Mouse (Mus musculus) adrenal gland, adult 8-10 months (tissue): Measurements from ENCODE around the gene Skida1. TPM values are rescaled to one million over a fixed set of nuclear protein-coding genes. Genes with fewer than 3 reads are reported as not detected.

Source experiments
- DNase-seq: peaks from one replicate; pipeline ENCODE4 v3.0.0; 2022
- total RNA-seq, 4 experiments: library from RNA; stranded (reverse); gene quantifications; 2 replicates each; pipeline ENCODE4 v1.2.4; 2022

Gene Skida1
- total RNA-seq, 4 experiments from 2014 or later, result 2.0 to 5.2 (median 3.5) TPM

DNA sequence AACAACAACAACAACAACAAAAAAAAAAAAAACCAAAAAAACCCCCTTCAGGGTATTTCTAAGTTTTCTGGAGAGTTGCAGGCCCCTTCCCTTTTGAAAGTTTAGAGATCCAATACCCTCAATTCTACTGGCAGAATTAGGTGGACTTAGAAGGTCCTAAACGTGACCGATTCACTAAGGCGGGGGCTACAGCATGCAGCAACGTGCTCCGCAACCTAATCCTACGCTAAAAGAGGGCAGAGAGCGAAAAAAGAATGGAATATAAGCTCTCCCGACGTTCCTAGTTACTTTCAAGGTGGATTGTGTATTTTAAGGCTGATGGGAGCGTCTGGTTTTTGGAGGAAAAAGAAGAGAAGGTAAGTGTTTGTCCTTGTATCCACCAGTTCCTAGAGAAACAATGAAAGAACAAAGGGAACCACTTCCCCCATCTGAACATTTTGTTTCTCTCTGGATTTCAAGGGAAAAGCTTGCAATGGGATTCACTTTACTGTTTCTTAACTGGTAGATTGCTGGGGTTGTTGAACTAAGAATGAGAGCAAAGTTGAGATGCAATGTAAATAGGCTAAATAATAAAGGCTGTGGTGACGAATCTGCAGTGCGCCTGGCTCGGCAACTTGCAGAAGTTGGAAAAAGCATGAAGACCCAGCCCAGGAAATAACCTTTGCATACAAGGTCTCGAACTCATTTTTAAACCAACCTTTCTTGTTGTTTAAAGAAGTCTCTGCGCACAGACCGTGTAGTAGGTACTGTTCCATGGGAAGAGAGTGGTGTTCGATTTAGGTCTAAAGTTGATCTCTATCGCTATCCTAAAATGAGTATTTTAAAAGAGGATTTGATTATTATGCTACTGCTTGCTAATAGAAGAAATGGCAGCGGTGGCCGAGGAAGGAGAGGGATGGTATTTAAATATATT, 6.4 kb upstream of the Skida1 start, which contains the start of gene Mllt10:
TSS of gene Mllt10 (plus strand) at position 222 of the 913 bp plus-strand sequence.
- no peak for DNase-seq

DNA sequence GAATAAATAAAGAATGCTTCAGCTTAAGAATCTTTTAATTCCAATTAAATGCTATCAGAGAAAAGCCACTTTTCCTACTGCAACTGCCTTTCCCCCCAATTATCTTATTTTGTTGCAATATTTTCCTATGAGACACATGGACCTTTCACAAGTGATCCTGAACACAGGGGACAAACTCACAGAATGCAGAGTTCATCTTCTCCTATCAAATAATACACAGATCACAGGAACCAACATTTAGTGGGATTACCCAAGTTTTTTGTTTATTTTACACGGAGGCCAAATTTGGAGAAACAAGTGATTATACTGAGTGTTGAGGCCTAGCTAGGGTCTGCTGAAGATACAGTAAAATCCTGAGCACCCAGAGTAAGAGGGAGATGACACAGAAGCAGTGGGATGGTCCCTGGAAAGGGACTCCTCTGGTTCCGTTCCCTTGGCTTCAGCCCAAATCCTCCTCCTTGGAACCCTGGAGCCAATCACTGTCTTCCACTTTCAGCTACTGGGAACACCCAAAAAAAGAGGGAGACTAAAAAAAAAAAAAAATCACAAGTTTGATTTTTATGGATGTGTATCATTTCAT, 5.2 kb upstream of the Skida1 start:
- peak; percentile 74 for DNase-seq

DNA sequence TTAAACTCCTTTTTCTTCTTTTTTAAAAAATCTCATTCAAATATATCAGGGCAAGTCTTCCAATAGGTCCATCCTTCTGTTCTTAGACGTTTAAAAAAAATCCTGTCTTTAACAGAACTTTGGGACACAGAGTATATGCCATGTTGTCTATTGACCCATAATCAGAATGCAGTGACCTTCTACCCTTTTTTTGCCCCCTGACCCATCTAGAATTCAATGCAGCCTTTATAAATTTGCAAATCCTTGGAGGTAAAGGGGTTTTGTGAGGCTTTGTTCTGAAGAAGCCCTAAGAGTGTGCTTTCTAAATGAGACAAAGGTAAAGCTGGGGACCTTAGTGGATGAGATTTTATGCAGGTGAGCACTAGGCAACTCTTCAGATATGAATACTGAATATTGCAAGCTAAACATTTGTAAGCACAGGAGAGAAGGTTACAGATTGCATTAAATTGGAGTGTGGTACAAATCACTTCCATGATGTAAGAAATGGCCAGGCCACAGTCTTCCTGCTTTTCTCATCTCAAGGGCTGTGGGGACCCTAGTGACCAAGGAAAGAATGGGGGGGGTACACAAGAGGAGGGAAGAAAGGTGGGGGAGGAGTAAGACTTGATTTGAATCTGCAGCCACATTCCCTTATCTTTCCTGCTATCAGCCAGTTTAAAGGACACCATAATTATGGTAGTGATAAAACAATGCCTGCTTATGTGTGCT, 4.5 kb upstream of the Skida1 start:
- no peak for DNase-seq

DNA sequence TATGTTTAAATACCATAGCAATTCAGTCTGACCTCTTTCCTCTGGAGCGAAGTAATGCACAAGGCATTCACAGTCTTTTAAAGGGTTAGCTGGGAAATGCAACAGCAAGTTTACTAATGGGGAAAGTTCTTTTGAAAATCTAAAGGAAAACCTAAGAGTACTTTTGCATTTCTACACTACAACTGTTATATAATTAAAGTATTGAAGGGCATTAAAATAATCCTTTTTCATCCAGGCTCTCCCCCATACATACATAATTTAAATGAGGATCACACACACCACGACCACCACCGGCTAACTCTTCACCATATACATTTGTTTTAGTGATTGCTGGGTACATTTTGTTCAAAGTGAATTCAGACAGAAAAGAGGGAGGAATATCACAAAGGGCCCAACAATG, 3.7 kb upstream of the Skida1 start:
- DNase-seq, result no peak

DNA sequence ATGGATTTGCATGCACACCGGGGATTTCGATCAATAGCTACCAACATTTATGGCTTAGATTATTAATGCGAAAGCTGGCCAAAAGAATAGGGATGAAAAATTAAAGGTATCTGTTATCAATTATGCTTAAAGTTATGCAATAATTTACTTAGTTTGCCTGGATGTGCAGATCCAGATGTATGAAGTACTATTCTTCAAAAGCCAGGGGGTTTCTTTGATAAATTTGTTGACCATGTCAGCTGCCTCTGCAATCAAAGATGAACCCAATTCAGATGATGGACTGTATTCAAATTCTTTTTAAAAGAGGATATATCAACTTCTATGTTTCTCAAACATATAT, 3.0 kb upstream of the Skida1 start:
- no peak for DNase-seq

DNA sequence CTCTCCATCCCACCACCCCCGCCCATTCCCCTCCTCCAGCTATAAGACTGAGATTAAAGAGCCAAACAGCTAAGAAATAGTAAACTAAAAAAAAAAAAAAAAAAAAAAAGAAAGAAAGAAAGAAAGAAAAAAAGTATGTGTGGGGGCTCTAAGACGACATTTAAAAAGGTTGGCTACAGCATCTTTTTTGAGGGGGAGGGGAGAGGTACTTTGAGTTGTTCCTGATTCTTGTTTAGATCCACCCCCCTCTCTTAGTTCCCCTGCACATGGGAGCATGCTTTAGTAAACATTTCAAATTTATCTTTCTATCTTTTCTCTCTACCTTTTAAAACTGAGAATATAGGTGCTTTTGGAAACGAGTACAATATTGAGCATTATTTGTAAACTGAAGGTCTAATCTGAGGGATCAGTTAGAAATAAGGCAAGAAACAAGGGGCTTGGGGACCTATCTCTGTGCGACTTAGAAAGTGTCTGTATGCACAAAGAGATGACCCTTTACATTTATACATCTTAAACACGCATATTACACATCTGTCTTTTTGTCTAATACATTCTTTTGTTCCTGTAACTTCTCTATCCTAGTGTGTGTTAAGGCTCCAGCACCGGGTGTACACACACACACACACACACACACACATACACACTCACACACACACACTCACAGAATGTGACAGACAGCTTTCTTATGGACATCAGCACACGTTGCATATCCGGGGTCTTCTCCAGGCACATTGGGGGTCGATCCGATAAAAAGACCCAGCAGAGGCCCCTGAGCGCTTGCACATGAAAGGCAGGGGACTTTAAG, 2.4 kb upstream of the Skida1 start:
- no peak for DNase-seq

DNA sequence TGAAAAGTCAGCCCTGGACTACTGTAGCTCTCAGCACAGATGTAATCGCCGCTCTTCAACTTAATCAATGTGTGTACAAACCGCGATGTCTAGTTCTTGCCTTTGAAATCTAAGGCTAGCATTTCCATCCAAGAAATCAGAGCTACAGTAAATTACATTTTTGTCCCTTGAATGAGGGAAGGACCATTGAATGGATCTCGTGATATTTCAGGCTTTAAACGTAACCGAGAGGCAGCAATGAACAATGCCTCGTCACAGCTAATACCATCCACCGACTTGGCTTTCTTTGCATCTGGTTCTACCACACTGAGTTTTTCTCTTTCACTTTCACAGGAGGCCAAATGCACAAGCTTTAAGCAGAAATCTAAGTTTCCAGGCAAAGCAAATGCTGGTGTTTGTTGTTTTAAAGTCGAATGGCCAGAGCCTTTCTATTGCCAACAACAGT, 1.7 kb upstream of the Skida1 start:
- no peak for DNase-seq

DNA sequence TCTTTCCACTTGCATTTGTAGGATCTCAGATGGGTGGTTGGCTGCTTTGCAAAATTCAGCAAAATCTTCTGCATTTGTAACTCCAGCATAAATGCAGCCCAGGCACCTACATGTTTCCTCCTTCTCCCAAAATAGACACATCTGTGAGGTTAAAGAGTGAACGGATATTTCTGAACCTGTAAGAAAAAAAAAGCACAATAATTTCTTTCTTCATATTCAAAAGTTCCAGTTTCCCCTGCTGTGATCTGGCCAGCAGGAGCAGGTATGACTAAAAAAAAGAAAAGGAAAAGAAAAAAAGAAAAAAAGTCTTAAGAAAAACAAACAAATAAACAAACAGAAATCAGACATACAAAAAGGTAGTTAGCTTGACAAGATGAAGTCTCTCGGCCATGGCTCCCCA, 1.2 kb upstream of the Skida1 start:
- no peak for DNase-seq

DNA sequence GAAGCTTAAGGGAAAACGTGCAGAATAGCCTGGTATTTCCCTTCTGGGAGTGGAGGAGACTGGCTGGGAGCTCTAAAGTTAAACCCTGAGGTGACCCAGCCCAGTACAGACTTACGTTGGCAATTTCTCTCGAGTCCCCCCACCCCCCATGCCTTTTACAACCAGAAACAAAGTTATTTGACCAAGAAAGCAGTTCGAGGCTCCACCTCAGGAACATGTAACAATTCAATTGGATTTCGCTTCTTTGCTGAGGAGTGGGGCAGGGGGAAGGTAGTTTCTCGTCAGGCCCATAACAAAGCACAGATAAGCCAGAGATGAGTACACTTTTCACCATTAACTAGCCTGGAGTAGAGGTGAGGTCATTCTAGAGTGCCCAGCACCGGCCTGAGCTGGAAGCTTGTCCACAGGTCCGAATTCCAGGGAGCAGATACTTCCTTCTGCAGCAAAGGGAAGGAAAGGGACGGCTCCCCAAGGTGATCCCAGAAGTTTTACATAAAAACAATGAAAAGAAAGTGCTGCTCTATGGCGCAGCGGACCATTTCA, 499 bp upstream of the Skida1 start:
- no peak for DNase-seq

DNA sequence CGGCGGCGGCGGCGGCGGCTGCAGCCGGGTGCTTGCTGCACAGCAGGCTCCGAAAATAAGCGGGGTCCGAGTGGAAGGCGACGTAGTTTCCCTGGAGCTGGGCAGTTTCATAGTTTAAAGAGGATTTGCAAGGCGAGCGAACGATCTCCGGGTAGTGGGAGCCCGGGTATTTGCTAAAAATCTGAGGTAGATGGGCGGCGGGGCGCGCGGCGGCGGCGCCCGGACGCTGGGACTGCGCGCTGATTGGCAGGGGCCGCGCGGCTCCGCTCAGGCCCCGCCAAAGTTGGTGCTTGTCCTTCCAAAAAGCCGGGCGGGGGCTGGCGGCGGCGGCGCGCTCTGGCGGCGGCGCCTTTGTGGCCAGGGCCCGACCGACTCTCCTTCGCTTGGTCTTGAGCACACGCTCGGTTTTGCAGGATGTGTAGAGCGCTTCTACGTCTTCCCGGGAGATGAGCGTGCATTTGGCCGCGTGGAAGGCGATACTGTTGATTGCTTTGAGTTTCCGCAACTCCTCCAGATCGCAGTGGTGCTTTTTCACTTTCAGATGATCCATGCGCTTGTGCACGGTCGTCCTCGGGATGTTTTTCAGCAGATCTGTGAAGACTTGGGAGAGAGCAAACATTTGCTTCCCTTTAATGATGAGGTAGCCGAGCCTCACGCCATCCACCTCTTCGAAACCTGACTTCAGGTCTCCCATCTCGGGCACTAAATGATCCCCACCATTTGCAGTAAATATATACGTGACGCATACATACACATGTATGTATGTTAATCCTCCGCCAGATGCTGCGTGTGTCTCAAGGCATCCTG, 1.0 kb downstream of the Skida1 start:
- DNase-seq, result no peak

DNA sequence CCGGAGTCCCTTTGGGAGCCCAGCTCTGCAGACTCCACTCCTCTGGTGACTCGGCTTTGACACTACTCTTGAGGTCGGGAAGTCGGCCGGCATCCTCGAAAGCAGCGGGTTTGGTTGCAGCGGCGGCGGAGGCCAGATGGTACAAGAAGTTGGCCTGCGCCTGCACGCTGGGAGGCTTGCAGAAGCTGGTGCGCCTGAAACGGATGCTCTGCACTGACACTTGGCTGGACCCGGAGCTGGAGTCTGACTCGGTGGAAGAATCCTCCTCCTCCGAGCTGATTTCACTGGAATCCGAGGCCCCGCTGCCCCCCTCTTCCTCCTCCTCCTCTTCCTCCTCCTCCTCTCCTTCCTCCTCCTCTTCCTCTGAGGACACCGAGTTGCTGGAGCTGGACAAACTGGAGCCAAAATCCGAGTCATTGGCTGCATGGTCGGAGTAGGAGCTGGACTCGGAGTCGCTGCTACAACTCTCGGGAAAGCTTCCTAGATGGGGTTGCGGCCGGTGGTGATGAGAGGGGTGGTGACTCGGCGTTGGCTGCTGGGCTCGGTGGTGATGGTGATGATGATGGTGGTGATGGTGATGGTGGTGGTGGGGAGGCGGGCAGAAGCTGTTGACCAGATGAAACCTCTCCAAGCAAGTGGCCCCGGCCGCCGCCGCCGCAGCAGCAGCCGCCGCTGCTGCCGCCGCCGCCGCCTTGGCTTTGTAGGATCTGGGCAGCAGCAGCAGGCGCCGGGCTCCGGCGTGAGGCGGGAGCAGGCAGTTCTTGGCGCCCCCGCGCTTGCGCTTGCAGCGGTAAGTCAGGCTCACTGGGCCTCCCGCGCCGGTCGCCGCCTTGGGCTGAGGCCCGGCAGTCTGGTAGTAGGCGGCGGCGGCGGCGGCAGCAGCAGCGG, 1.8 kb downstream of the Skida1 start:
- DNase-seq, result no peak

DNA sequence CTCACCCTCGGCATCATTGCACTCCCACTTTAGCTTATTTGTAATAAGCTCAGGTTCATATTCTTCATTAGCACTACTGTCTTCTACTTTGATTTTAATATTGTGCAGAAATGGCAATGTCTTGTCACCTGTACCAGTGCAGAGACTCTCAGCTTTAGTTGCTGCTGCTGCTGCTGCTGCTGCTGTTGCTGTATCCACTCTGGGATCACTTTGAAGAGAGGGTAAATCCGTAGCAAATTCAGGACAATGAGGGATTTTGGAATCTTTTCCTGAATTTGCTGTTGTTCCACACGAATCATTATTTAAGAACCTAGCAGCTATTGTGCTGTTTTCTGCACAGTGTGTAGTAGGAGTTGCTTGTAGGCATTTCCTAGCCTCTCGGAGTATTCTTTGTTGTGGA, 2.7 kb downstream of the Skida1 start:
- no peak for DNase-seq

DNA sequence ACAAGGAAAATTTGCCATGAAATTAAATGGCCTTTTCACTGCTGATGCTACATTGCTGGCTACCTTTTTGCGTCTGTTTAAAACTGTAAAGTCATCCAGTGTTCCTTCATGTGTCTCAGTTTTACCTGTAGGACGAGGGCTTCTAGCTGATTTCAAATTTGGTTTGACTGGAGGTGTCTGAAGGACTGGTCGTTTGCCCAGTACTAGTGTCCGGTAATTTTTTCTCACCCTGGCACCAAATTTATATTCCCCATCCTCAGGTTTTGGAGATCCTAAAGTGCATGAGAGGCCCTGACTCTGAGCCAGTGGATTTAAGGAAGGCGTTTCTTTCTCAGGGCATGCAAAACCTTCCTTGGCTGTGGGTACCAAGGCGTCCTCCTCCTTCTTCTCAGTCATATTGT, 3.1 kb downstream of the Skida1 start:
- DNase-seq, result no peak

DNA sequence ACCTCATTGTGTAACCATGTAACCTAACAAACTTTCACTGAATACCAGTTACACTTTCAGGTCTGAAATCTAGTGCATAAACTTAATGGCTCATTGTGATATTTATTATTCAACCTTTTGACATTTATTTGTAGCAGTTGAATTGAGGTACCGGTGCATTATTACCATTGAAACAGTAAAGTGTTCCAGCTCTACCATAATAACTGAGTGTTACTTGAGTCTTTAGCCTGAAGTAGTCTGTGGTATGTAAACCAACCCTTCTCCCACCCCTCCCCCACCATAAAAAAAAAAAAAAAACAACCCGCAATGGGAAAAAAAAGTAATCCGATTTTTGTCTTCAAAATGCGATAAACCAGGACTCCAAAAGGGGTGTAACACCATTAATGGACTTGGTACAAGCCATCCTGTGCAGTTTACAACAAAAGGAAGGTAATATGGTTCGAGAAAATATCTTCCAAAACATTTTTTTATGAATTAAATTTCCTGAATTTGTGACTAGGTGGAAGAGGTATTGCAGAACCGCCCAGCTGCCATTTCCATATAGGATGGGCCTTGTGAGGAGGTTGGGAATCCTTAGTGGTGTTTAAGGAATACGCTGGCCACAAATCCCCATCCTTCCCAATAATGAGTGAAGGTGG, 3.6 kb downstream of the Skida1 start:
- no peak for DNase-seq

DNA sequence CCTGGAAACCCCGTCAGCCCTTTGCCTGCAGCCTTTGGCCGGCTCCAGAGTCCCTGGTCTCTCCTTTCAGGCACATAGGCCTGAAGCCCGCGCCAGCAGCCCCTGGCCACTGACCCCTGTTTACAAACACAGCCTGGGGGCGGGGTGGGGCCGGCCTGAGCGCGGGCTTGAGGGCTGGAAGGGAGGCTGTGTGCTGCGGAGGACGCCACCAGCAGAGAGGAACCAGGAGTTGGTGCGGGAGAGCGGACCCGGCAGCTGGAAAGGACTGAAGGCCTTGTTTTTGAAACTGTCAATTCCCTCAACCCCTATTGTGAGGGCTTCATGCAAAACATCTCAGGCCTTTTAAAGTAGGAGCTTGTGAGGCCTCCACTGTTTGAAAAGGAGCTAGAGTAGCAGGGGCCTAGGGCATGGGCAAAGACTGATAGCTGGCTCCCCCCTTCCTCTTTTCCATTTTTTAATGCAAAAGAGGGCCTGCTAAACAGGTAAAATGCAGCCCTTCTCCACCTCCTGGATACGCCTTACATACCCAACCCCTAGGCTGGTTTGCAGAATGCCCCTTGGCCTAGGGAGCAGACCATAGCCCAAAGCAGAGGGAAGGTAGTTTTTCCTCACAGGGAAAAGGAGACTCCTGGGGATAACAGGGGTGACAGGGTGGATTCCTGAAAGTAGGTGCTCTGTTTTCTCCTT, 7.5 kb downstream of the Skida1 start:
- DNase-seq, result no peak

DNA sequence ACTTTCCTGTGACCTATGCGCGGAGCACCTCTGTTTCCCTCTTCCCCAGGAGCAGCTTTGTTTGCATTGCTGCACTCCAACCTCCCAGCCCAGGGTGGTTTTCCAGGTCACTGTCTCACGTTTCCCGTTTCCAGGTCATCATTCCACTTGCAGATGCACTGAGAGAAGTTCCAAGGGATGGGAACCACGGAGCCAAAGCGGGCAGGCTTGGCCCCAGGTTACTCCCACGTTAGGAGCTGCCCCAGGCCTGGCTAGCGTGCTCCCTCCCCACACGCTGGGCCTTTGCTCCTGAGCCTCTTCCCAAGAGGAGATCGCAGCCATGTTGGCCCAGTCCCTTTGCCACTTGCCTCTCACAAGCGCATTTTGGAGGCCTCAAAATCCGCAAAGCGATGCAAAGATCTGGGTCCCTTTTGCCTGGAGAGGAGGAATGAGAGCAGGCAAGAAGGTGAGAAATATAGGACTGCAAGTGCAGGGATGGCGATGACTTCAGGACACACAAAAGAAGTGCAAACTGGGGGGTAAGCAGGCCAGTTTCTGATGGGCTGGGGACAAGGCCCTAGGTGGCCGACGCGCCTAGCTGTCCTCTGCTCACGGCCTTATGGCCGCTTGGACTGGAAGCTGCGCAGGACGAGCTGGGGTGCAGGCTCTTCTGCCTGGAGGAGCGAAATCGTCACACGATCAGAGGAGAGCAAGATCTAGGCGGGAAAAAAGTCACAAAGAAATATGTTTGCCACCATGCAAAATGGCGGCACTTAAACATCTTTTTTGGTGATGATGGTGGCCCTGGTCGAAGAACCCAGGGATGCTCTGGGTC, 8.3 kb downstream of the Skida1 start:
- DNase-seq, result no peak

DNA sequence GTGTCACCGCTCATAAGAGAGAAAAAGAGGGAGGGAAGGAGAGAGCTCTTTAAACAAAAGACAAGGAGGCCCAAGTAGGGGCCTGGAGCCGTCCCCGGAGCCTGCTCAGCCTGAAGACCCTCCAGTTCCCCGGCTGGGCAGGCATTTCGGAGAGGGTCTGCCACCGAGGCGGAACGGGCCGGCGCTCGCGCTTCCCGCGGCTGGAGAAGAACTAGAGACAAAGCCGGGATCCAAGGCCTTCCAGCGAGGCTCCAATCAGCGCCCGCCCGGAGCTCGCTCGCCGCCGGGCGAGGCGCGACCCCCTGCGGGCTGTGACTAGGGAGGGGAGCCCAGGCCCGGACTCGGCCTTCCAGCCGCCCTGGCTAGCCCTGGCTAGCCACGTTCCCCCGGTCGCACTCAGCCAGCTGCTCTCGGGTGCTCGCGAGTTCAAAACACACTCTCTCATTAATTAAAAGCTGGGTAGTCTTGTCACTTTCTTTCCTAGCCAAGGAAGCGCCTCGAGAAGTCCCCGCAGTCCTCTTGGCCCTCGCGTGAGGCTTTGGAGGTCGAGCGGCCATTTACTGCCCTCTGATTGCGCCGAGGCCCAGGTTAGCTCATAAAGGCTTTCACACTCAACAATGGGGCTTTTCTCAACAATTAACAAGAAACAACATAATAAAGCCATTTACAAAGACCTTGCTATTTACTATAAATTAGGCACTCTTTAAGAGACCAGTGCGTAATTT, 9.1 kb downstream of the Skida1 start:
- DNase-seq, result no peak
